Mouse (Mus musculus): Measurements from ENCODE around the gene Olfr1033. TPM values are rescaled to one million over a fixed set of nuclear protein-coding genes. Genes with fewer than 3 reads are reported as not detected.
A peak's percentile ranks its signal among the peaks of the same experiment; 100 is the strongest.
"Not testable (repeated sequence)": the region's sequence is repeated elsewhere in the genome, so short reads cannot be mapped to it uniquely, and the experiment has no call there.

Gene Olfr1033
- polyA plus RNA-seq (2011; ENCODE audit: insufficient read length, low read depth, missing spikeins), result 0.63 and 1.2 TPM in 2 replicates

GRCm38 (mm10) chr2:86020406-86020805, at the start of gene Olfr1033:
TSS of gene Olfr1033 (plus strand) at chr2:86020633.
- not testable (repeated sequence) for H3K4me1 ChIP-seq (ENCODE audit: control insufficient read depth, insufficient read depth, low read length); H3K27ac ChIP-seq (ENCODE audit: insufficient read depth, low read length)
- peak within 1 kb of the TSS; percentile 32 for H3K4me3 ChIP-seq (ENCODE audit: insufficient read depth, low read length)

DNA sequence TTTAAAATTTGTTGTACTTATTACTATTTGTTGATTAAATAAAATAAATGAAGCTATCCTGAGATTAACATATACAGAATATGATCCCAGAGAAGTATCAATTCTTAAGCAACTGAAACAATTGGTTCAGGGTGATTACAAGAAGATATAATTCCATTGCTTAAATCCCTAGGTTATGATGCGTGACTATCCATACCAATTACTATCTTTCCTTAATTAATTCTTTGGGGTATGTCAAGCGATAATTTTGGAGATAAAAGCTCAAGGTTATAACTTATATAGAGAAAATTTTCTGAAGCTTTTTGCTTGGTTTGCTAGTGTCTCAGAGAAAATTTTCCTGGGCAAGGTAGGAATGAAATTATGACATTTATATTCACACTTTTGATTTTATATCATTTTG, 46.8 kb upstream of the Olfr1033 start, which contains the start of gene Olfr1029:
Gene Olfr1029, plus strand, starts transcription at position 301 of the 400 bp plus-strand sequence.
- no peak within 1 kb of the TSS for H3K4me3 ChIP-seq (ENCODE audit: insufficient read depth, low read length)
- TF ChIP-seq CTCF (IDR thresholded peaks at IDR 0.05; ENCODE audit: borderline replicate concordance, insufficient read depth, low read length) (no peak), POLR2A (IDR thresholded peaks at IDR 0.05; ENCODE audit: low read depth, low read length) (no peak)
- H3K27ac ChIP-seq (ENCODE audit: insufficient read depth, low read length), result no peak within 1 kb of the TSS
- no peaks in the 10 kb centered on the region for H3K4me1 ChIP-seq (ENCODE audit: control insufficient read depth, insufficient read depth, low read length)

- no peak within 1 kb of the TSS for H3K27ac ChIP-seq (ENCODE audit: insufficient read depth, low read length)
- no peaks in the 10 kb centered on the region for H3K4me1 ChIP-seq (ENCODE audit: control insufficient read depth, insufficient read depth, low read length)
- H3K4me3 ChIP-seq (ENCODE audit: insufficient read depth, low read length), result no peak within 1 kb of the TSS
- TF ChIP-seq POLR2A (IDR thresholded peaks at IDR 0.05; ENCODE audit: low read depth, low read length) (no peak), CTCF (IDR thresholded peaks at IDR 0.05; ENCODE audit: borderline replicate concordance, insufficient read depth, low read length) (no peak)
Observed at GRCm38 (mm10) chr2:85978976-85979375, 41.5 kb upstream of the Olfr1033 start, which contains the start of gene Olfr1030. TSS of gene Olfr1030 (plus strand) at chr2:85979276.

- H3K4me3 ChIP-seq (ENCODE audit: insufficient read depth, low read length), result no peak within 1 kb of the TSS
- TF ChIP-seq POLR2A (IDR thresholded peaks at IDR 0.05; ENCODE audit: low read depth, low read length), result no peak
- TF ChIP-seq CTCF (IDR thresholded peaks at IDR 0.05; ENCODE audit: borderline replicate concordance, insufficient read depth, low read length), result no peak
- H3K4me1 ChIP-seq (ENCODE audit: control insufficient read depth, insufficient read depth, low read length), result no peaks in the 10 kb centered on the region
- H3K27ac ChIP-seq (ENCODE audit: insufficient read depth, low read length), result no peak within 1 kb of the TSS
Observed at GRCm38 (mm10) chr2:85990004-85990403, 30.4 kb upstream of the Olfr1033 start, which contains the start of gene Olfr1031. TSS of gene Olfr1031 (plus strand) at chr2:85990304.

DNA sequence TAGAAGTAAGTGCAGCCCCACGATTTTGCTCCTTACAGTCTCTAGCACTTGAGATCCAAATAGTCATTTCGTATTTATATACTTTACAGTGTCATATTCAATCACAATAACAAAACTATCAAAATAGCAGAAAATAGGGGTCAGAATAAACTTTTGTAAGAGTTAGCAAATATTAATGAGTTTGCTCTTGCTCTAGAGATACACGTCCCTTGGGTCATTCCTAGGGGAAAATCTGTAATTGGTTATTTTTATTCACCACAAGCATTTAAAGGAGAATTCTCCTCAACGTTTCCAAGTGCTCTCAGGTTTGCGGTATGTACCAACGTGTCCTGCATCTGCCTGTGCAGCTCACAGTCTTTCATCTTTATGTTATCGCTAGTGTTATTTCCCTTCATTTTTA, 15.2 kb upstream of the Olfr1033 start, which contains the start of gene Olfr1032:
Gene Olfr1032, plus strand, starts transcription at position 301 of the 400 bp plus-strand sequence.
- Histone ChIP-seq H3K4me3 (ENCODE audit: insufficient read depth, low read length) (no peak within 1 kb of the TSS), H3K27ac (ENCODE audit: insufficient read depth, low read length) (no peak within 1 kb of the TSS), H3K4me1 (ENCODE audit: control insufficient read depth, insufficient read depth, low read length) (no peaks in the 10 kb centered on the region)
- no peak for TF ChIP-seq CTCF (IDR thresholded peaks at IDR 0.05; ENCODE audit: borderline replicate concordance, insufficient read depth, low read length)
- no peak for TF ChIP-seq POLR2A (IDR thresholded peaks at IDR 0.05; ENCODE audit: low read depth, low read length)

DNA sequence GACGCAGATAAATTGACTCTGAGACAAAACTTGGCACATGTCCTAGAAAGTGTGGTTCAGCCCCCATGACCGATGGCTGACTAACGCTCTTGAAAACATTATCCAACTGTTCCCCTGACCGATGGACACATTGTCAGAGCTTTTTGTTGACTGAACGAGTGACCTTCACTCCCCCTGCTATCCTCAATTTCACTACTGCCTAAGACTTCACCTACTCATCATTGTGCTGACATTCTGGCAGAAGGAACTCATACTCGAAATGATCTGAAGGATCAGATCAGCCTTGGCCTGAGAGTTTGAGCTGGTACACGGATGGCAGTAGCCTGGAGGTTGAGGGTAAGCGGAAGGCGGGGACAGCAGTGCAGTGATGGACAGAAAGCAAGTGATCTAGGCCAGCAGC, 1.1 kb downstream of the Olfr1033 start:
- not testable (repeated sequence) for H3K27ac ChIP-seq (ENCODE audit: insufficient read depth, low read length); H3K4me1 ChIP-seq (ENCODE audit: control insufficient read depth, insufficient read depth, low read length); H3K4me3 ChIP-seq (ENCODE audit: insufficient read depth, low read length)

DNA sequence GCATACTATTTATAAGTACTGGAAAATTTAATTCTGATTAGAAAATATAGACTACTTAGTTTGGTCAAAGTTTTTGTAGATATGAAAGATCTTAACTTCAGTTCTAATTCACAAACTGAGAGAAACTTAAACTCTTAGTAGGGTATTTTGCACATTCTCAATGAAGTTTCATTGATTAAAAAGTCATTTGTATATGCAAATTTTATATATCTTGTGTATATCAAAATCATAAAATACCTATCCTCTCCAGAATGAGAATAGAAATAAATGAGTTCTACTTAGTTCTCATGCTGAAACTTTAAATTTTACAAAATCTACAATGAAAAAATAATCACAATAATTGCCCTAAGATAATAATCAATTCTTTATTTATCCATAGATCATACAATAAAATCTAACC, 25.1 kb downstream of the Olfr1033 start, which contains the start of gene Olfr1034:
Gene Olfr1034, plus strand, starts transcription at position 301 of the 400 bp plus-strand sequence.
- TF ChIP-seq CTCF (IDR thresholded peaks at IDR 0.05; ENCODE audit: borderline replicate concordance, insufficient read depth, low read length) (no peak), POLR2A (IDR thresholded peaks at IDR 0.05; ENCODE audit: low read depth, low read length) (no peak)
- no peak within 1 kb of the TSS for H3K4me3 ChIP-seq (ENCODE audit: insufficient read depth, low read length)
- no peak within 1 kb of the TSS for H3K27ac ChIP-seq (ENCODE audit: insufficient read depth, low read length)
- no peaks in the 10 kb centered on the region for H3K4me1 ChIP-seq (ENCODE audit: control insufficient read depth, insufficient read depth, low read length)

GRCm38 (mm10) chr2:86050777-86051176, 30.3 kb downstream of the Olfr1033 start:
- H3K4me1 ChIP-seq (ENCODE audit: control insufficient read depth, insufficient read depth, low read length), result not testable (repeated sequence)

GRCm38 (mm10) chr2:86063766-86064165, 43.3 kb downstream of the Olfr1033 start:
- H3K27ac ChIP-seq (ENCODE audit: insufficient read depth, low read length); H3K4me1 ChIP-seq (ENCODE audit: control insufficient read depth, insufficient read depth, low read length); H3K4me3 ChIP-seq (ENCODE audit: insufficient read depth, low read length): not testable (repeated sequence)

More at GRCm38 (mm10) chr2:86050777-86051176, 30.3 kb downstream of the Olfr1033 start:
- H3K4me3 ChIP-seq (ENCODE audit: insufficient read depth, low read length); H3K27ac ChIP-seq (ENCODE audit: insufficient read depth, low read length): not testable (repeated sequence)

GRCm38 (mm10) chr2:86070189-86070588, 49.8 kb downstream of the Olfr1033 start:
- TF ChIP-seq POLR2A (IDR thresholded peaks at IDR 0.05; ENCODE audit: low read depth, low read length), result no peak
- TF ChIP-seq CTCF (IDR thresholded peaks at IDR 0.05; ENCODE audit: borderline replicate concordance, insufficient read depth, low read length), result no peak
- Histone ChIP-seq H3K4me3 (ENCODE audit: insufficient read depth, low read length) (no peak overlapping the region), H3K4me1 (ENCODE audit: control insufficient read depth, insufficient read depth, low read length) (no peaks in the 10 kb centered on the region), H3K27ac (ENCODE audit: insufficient read depth, low read length) (no peak overlapping the region)

DNA sequence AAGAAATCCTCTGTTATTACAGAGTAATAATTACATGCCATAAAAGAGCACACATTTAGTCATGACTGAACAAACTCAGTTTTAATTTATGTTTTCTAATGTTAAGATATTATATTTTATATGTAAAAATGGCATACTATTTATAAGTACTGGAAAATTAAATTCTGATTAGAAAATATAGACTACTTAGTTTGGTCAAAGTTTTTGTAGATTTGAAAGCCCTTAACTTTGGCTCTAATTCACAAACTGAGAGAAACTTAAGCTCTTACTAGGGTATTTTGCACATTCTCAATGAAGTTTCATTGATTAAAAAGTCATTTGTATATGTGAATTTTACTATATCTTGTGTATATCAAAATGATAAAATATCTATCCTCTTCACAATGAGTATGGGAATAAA, 53.3 kb downstream of the Olfr1033 start, which contains the start of gene Olfr1036:
Gene Olfr1036, plus strand, starts transcription at position 301 of the 400 bp plus-strand sequence.
- H3K4me3 ChIP-seq (ENCODE audit: insufficient read depth, low read length); H3K27ac ChIP-seq (ENCODE audit: insufficient read depth, low read length); H3K4me1 ChIP-seq (ENCODE audit: control insufficient read depth, insufficient read depth, low read length): not testable (repeated sequence)

DNA sequence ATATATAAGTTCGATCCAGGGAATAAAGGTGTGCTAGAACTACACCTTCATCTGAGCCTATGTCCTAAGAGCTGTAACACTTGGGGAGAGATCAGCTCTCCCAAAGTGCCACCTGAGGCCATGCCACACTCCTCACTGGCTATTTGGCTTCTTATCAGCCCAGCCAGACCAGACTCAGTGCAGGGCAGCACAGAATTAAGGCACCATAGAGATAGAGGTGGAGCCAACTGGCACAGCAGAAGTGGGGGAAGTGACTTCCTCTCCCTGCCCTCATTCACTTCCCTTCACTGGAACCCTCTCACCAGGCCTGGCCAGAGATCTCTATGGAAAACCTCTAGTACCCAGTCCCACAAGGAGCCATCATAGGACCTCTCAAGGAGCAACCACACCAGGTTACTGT, 60.0 kb downstream of the Olfr1033 start:
- H3K4me3 ChIP-seq (ENCODE audit: insufficient read depth, low read length); H3K27ac ChIP-seq (ENCODE audit: insufficient read depth, low read length); H3K4me1 ChIP-seq (ENCODE audit: control insufficient read depth, insufficient read depth, low read length): not testable (repeated sequence)
